Mouse (Mus musculus): ENCODE measurements around the gene Mpp3. TPM values are rescaled to one million over a fixed set of nuclear protein-coding genes. Genes with fewer than 3 reads are reported as not detected.

The Mpp3 gene
- polyA plus RNA-seq, 1 experiment, result 2.1 TPM

DNA sequence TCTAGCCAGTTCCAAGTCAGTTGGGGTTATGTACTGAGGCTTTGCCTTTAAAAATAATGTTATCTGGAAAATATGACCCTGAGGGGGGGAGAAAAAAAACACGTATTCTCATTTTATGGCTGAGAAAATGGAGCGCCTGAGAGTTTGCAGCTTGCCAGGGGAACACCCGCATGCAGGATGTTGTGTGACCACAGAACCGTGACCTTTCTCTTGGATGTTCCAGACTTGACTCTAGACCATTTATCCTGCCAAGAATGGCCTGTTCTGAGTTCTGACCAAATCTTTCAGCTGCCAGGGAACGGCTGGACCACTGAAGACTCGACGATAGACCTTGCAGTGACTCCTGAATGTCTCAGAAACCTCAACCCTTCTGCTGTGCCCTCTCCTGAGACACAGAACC, 24.9 kb upstream of the Mpp3 start:
- no peak overlapping the region for H3K4me3 ChIP-seq

DNA sequence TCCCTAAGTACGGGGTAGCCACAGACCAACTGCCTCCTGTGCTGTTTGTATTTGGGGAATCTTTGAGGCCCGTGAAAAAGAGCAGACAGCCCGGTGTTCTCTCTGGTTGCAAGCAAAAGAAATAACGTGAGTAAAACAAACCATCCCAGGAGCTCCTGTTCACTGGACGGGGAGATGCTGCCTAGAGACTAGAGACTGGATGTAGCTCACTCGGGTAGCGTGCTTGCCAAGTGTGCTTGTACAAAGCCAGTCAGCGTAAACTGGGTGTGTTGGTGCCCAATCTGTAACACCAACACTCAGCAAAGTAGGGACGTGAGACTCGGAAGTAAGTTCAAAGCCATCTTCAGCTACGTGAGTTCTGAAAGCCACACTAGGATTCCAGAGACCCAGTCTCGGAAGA, 24.4 kb upstream of the Mpp3 start:
- no peak overlapping the region for H3K4me3 ChIP-seq
- no peaks in the 10 kb centered on the region for H3K79me2 ChIP-seq (ENCODE audit: control insufficient read depth, insufficient read depth)
- H3ac ChIP-seq (ENCODE audit: control insufficient read depth, insufficient read length), result no peak overlapping the region
- peaks cover 62% of the 10 kb centered on the region for H3K27me3 ChIP-seq (ENCODE audit: control insufficient read depth, insufficient read depth, insufficient read length)
- no peak overlapping the region for H3K4me2 ChIP-seq (ENCODE audit: low read depth)
- TF ChIP-seq CEBPB (IDR thresholded peaks at IDR 0.05; ENCODE audit: insufficient read depth, poor library complexity, severe bottlenecking) (no peak), POLR2A (IDR thresholded peaks at IDR 0.05; ENCODE audit: insufficient read length, low read depth) (no peak), MYOD1 (IDR thresholded peaks at IDR 0.05; ENCODE audit: control insufficient read depth in 1 of 3, insufficient read length in 2 of 3, low read depth in 2 of 3) (no peak)
- no peaks in the 10 kb centered on the region for H3K36me3 ChIP-seq (ENCODE audit: control insufficient read depth, insufficient read depth)

More for the DNA sequence above, 24.9 kb upstream of the Mpp3 start:
- Histone ChIP-seq H3K79me2 (ENCODE audit: control insufficient read depth, insufficient read depth) (no peaks in the 10 kb centered on the region), H3K36me3 (ENCODE audit: control insufficient read depth, insufficient read depth) (no peaks in the 10 kb centered on the region), H3ac (ENCODE audit: control insufficient read depth, insufficient read length) (no peak overlapping the region), H3K4me2 (ENCODE audit: low read depth) (no peak overlapping the region), H3K27me3 (ENCODE audit: control insufficient read depth, insufficient read depth, insufficient read length) (peaks cover 57% of the 10 kb centered on the region)
- TF ChIP-seq POLR2A (IDR thresholded peaks at IDR 0.05; ENCODE audit: insufficient read length, low read depth) (no peak), REST (IDR thresholded peaks at IDR 0.05; ENCODE audit: insufficient read depth, insufficient read length) (no peak), MYOG (IDR thresholded peaks at IDR 0.05; ENCODE audit: control insufficient read depth in 1 of 3, insufficient read depth in 1 of 3, insufficient read length in 2 of 3, low read depth in 2 of 3) (no peak), USF1 (IDR thresholded peaks at IDR 0.05; ENCODE audit: low read depth) (no peak), E2F4 (IDR thresholded peaks at IDR 0.05; ENCODE audit: insufficient read depth) (no peak)

- Histone ChIP-seq H3ac (ENCODE audit: control insufficient read depth, insufficient read length) (no peak overlapping the region), H3K4me2 (ENCODE audit: low read depth) (no peak overlapping the region), H3K79me2 (ENCODE audit: control insufficient read depth, insufficient read depth) (no peaks in the 10 kb centered on the region), H3K36me3 (ENCODE audit: control insufficient read depth, insufficient read depth) (no peaks in the 10 kb centered on the region), H3K4me3 (no peak overlapping the region), H3K27me3 (ENCODE audit: control insufficient read depth, insufficient read depth, insufficient read length) (peaks cover 65% of the 10 kb centered on the region)
- TF ChIP-seq MYOD1 (IDR thresholded peaks at IDR 0.05; ENCODE audit: control insufficient read depth in 1 of 3, insufficient read length in 2 of 3, low read depth in 2 of 3), result no peak
- TF ChIP-seq CEBPB (IDR thresholded peaks at IDR 0.05; ENCODE audit: insufficient read depth, poor library complexity, severe bottlenecking), result no peak
- TF ChIP-seq POLR2AphosphoS2 (IDR thresholded peaks at IDR 0.05; ENCODE audit: insufficient read length, low read depth), result no peak
- no peak for TF ChIP-seq SRF (IDR thresholded peaks at IDR 0.05; ENCODE audit: control insufficient read depth, insufficient read length, low read depth)
- no peak for TF ChIP-seq USF1 (IDR thresholded peaks at IDR 0.05; ENCODE audit: low read depth)
- TF ChIP-seq MAX (IDR thresholded peaks at IDR 0.05; ENCODE audit: low read depth), result no peak
- no peak for TF ChIP-seq TCF3 (IDR thresholded peaks at IDR 0.05; ENCODE audit: insufficient read length, low read depth)
- no peak for TF ChIP-seq MYOG (IDR thresholded peaks at IDR 0.05; ENCODE audit: control insufficient read depth in 1 of 3, insufficient read depth in 1 of 3, insufficient read length in 2 of 3, low read depth in 2 of 3)
- TF ChIP-seq POLR2A (IDR thresholded peaks at IDR 0.05; ENCODE audit: insufficient read length, low read depth), result no peak
- no peak for TF ChIP-seq TCF12 (IDR thresholded peaks at IDR 0.05; ENCODE audit: insufficient read depth, poor library complexity, severe bottlenecking)
- TF ChIP-seq E2F4 (IDR thresholded peaks at IDR 0.05; ENCODE audit: insufficient read depth), result no peak
- TF ChIP-seq REST (IDR thresholded peaks at IDR 0.05; ENCODE audit: insufficient read depth, insufficient read length), result no peak
Measured at GRCm38 (mm10) chr11:102051954-102052353, 23.7 kb upstream of the Mpp3 start.

- Histone ChIP-seq H3K4me2 (ENCODE audit: low read depth) (no peak overlapping the region), H3K36me3 (ENCODE audit: control insufficient read depth, insufficient read depth) (no peaks in the 10 kb centered on the region), H3ac (ENCODE audit: control insufficient read depth, insufficient read length) (no peak overlapping the region), H3K27me3 (ENCODE audit: control insufficient read depth, insufficient read depth, insufficient read length) (peaks cover 61% of the 10 kb centered on the region), H3K4me3 (no peak overlapping the region), H3K79me2 (ENCODE audit: control insufficient read depth, insufficient read depth) (no peaks in the 10 kb centered on the region)
- TF ChIP-seq TCF3 (IDR thresholded peaks at IDR 0.05; ENCODE audit: insufficient read length, low read depth) (no peak), MYOD1 (IDR thresholded peaks at IDR 0.05; ENCODE audit: control insufficient read depth in 1 of 3, insufficient read length in 2 of 3, low read depth in 2 of 3) (no peak)
Measured at GRCm38 (mm10) chr11:102051541-102051940, 23.3 kb upstream of the Mpp3 start.

- peaks cover 63% of the 10 kb centered on the region for H3K27me3 ChIP-seq (ENCODE audit: control insufficient read depth, insufficient read depth, insufficient read length)
- no peaks in the 10 kb centered on the region for H3K79me2 ChIP-seq (ENCODE audit: control insufficient read depth, insufficient read depth)
- no peaks in the 10 kb centered on the region for H3K36me3 ChIP-seq (ENCODE audit: control insufficient read depth, insufficient read depth)
- no peak overlapping the region for H3K4me2 ChIP-seq (ENCODE audit: low read depth)
- no peak overlapping the region for H3K4me3 ChIP-seq
- TF ChIP-seq USF1 (IDR thresholded peaks at IDR 0.05; ENCODE audit: low read depth), result no peak
- TF ChIP-seq POLR2AphosphoS2 (IDR thresholded peaks at IDR 0.05; ENCODE audit: insufficient read length, low read depth), result no peak
- no peak for TF ChIP-seq TCF3 (IDR thresholded peaks at IDR 0.05; ENCODE audit: insufficient read length, low read depth)
- no peak for TF ChIP-seq SRF (IDR thresholded peaks at IDR 0.05; ENCODE audit: control insufficient read depth, insufficient read length, low read depth)
- no peak for TF ChIP-seq TCF12 (IDR thresholded peaks at IDR 0.05; ENCODE audit: insufficient read depth, poor library complexity, severe bottlenecking)
- TF ChIP-seq MYOG (IDR thresholded peaks at IDR 0.05; ENCODE audit: control insufficient read depth in 1 of 3, insufficient read depth in 1 of 3, insufficient read length in 2 of 3, low read depth in 2 of 3), result no peak
- no peak for TF ChIP-seq MAX (IDR thresholded peaks at IDR 0.05; ENCODE audit: low read depth)
- TF ChIP-seq REST (IDR thresholded peaks at IDR 0.05; ENCODE audit: insufficient read depth, insufficient read length), result no peak
- TF ChIP-seq POLR2A (IDR thresholded peaks at IDR 0.05; ENCODE audit: insufficient read length, low read depth), result no peak
- no peak for TF ChIP-seq MYOD1 (IDR thresholded peaks at IDR 0.05; ENCODE audit: control insufficient read depth in 1 of 3, insufficient read length in 2 of 3, low read depth in 2 of 3)
- TF ChIP-seq E2F4 (IDR thresholded peaks at IDR 0.05; ENCODE audit: insufficient read depth), result no peak
- no peak for TF ChIP-seq CEBPB (IDR thresholded peaks at IDR 0.05; ENCODE audit: insufficient read depth, poor library complexity, severe bottlenecking)
- no peak overlapping the region for H3ac ChIP-seq (ENCODE audit: control insufficient read depth, insufficient read length)
Measured at GRCm38 (mm10) chr11:102049875-102050482, 21.7 kb upstream of the Mpp3 start.
